Mouse (Mus musculus): ENCODE data around the gene Cog4.
"Not testable (repeated sequence)": the region's sequence is repeated elsewhere in the genome, so short reads cannot be mapped to it uniquely, and the experiment has no call there.

Cog4 gene

DNA sequence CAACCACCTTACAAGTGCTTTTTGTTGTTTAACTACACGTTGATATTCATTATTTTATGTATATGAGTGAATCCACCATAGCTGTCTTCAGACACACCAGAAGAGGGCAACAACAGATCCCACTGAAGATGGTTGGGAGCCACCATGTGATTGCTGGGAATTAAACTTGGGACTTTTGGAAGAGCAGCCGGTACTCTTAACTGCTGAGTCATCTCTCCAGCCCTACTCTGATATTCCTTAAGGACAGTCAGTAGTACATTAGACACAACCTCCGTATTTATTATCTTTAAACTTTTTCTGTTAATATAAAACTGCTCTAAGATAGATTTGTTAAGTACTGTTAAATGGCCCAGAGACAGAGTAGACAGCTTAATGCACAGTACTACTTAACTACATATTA is 14.4 kb upstream of the Cog4 start:
- DNase-seq: no peak

- no peak for DNase-seq
Observed at GRCm38 (mm10) chr8:110842012-110842574, 4.3 kb upstream of the Cog4 start.

- no peak for DNase-seq
Observed at GRCm38 (mm10) chr8:110843207-110843606, 3.2 kb upstream of the Cog4 start.

- DNase-seq: no peak
Observed at GRCm38 (mm10) chr8:110844941-110845340, 1.5 kb upstream of the Cog4 start.

DNA sequence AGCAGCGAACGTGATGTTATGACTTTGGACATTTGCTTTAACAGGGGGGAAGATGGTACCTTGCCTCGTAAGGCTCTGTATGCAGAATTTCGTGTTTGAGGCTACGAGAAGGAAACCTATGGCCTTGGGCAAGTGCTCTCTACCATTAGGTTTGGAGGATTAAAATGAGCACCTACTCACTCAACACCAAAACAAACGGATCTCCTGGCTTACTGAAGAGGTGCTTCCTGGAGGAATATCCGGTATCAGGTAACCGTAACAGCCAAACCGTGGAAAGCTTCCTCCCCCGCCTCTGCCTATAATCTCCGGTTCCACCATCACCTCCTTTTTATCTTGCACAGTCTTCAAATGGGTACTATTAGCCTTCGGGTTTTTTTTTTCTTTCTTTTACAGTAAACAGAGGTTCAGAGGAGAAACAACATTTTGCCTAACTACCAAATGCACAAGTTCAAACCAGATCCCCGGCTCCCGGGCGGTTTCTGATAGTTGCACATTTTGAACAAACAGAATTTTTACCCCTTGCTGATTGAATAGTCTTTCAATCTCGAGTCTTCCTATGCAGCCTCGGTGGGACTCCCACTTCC is 487 bp upstream of the Cog4 start:
- DNase-seq: peak; percentile 11

DNA sequence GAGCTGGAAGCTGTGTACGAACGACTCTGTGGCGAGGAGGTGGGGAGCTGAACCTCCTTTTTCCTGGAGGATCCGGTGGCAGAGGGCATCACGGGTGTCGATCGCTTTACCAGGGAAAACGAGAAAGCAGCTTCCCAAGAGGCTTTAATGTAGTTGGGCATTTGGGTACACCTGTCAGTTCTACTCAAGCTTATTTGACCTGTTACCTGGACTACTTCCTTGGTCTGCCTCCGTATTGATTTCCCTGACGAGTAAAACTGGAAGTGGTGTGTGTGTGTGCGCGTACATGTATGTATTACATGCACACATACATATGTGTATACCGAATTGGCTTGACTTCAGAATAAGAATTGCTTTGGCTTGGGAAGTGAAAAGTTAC is 760 bp downstream of the Cog4 start:
- DNase-seq: no peak

GRCm38 (mm10) chr8:110847645-110848495 is 1.5 kb downstream of the Cog4 start:
- DNase-seq: no peak

DNA sequence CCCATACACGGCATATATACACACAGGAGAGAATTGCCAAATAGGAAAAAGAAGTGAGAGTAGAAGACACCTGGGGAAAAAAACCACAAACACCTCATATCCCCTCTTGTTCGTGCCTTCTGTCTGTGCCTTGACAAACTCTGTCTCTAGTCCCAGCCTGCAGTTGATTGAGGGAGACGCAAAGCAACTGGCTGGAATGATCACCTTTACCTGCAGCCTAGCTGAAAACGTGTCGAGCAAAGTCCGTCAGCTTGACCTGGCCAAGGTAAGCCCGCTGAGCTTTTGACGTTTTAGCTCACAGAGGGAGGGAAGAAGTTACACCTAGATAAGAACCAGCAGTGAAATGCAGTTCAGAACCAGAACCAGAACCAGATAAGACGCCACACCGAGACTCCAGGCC is 4.8 kb downstream of the Cog4 start:
- DNase-seq: no peak

- DNase-seq: not testable (repeated sequence)
Observed at GRCm38 (mm10) chr8:110856073-110856472, 9.7 kb downstream of the Cog4 start.

DNA sequence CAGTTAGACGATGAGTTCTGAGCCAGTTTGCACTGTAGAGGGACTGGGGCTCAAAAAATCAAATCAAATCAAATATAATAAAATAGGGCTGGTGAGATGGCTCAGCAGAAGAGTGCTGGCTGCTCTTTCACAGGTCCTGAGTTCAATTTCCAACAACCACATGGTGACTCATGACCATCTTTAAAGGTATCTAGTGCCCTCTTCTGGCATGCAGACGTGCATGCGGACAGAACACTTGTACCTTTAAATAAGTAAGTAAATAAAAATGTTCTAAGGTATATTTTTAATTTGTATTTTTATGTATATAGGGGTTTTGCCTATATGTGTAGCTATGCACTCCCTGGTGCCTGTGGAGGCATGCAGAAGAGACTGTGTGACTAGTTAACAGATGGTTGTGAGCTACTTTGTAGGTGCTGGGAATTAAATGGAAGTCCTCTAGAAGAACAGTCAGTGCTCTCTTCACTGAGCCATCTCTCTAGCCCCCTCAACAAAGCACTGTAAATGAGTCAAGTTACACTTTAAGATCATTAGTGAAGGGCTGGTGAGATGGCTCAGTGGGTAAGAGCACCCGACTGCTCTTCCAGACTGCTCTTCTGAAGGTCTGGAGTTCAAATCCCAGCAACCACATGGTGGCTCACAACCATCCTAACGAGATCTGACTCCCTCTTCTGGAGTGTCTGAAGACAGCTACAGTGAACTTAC is 10.5 kb downstream of the Cog4 start:
- peak; percentile 5 for DNase-seq

DNA sequence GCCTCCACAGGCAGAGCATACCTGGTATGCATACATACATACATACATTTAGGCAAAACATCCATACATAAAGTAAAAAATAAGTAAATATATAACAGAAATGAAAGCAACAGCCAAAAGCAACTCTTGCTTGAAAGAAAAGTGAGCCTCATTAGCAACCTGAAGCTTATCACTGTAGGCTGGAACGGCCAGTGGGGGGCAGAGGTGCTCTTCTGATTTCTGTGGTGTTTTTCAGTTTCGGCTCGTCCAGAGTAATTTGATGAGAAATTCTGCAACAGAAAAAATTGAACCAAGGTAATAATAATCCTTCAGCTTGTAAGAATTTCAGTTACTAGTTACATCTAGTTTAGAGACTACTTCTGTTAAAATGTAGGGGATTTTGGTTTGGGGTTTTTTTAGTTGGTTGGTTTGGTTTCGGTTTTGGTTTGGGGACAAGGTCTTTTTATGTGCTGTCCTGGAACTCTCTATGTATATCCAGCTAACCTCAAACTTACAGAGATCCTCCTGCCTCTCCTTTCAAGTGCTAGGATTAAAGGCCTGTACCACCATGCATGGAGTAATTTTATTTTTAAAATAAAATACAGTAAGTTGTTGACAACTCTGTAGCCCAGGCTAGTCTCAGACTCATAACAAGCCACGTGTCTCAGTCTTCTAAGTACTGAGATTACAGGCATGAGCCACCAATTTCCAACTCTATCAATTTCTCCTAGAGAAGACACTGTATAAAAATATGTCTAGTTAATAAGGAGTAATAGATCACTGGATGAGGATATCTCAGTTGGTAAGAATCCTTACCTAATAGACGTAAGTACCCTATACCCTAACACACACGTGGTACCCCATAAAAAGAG is 13.5 kb downstream of the Cog4 start:
- DNase-seq: peak; percentile 20

GRCm38 (mm10) chr8:110861347-110862025 is 15.1 kb downstream of the Cog4 start:
- not testable (repeated sequence) for DNase-seq

DNA sequence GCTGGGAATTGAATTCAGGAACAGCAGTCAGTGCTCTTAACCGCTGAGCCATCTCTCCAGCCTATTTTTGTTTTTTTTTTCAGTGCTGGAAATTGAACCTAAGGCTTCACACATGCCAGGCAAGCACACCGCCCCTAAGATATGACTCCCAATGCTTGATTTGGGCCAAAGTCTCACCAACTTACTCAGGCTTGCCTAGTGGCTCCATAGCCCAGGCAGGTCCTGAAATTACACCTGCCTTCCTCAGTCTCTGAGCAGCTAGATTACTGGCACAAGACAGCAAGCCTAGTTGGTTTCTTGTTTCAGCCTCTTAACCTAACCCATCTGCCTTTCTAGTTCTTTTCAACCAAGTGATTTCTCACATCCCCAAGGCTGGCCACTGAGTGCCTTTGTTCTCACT is 24.1 kb downstream of the Cog4 start:
- DNase-seq: no peak

- no peak for DNase-seq
Observed at GRCm38 (mm10) chr8:110877862-110878261, 31.5 kb downstream of the Cog4 start.

- no peak for DNase-seq
Observed at GRCm38 (mm10) chr8:110881741-110882310, 35.4 kb downstream of the Cog4 start.

DNA sequence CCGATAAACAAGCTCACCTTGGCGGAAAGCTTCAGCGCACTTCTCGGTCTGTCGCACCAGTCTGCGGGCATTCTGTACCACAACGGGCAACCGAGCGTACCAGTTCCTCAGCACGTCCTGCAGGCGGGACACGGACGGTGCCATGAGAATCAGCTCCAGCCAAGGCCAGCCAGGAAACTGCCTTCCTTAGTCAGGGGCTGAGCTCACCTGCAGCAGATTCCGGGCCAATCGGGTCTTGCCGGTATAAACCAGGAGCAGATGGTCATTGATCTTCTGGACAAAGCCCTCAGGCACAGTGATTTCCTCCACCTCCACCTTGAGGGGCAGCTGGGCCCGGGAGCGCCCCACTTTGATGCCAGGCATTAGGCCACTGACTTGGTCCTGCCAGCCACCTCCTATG is 37.4 kb downstream of the Cog4 start:
- no peak for DNase-seq

GRCm38 (mm10) chr8:110886634-110887033 is 40.2 kb downstream of the Cog4 start:
- no peak for DNase-seq

- no peak for DNase-seq
Observed at GRCm38 (mm10) chr8:110887551-110887950, 41.2 kb downstream of the Cog4 start.

- peak; percentile 13 for DNase-seq
Observed at GRCm38 (mm10) chr8:110888441-110888840, 42.0 kb downstream of the Cog4 start.

GRCm38 (mm10) chr8:110888860-110889259 is 42.5 kb downstream of the Cog4 start:
- DNase-seq: no peak

- no peak for DNase-seq
Observed at GRCm38 (mm10) chr8:110889904-110890470, 43.6 kb downstream of the Cog4 start.

Measured in retina, postnatal 1 day (tissue).